Mouse (Mus musculus): ENCODE measurements around the gene Slc35c1.

DNA sequence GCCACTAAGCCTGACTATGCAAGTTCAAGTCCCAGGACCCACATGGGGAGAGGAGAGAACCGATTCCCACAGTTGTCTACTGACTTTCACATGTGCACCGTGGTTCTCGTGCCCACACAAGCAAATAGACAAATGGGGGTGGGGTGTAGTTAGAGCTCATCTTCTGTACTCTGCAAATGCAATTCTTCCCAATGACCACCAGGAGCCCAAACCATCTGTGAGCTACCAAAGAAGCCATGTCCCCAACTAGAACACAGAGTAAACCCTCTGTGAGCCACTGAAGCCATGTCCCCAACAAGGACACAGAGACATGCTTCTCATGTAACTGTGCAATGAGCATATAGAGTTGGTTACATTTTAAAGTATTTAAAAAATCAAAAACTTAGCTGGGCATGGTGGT is 43.1 kb upstream of the Slc35c1 start:
- TF ChIP-seq CTCF (IDR thresholded peaks at IDR 0.05; ENCODE audit: control insufficient read depth, insufficient read depth, low read length) (no peak), POLR2A (IDR thresholded peaks at IDR 0.05; ENCODE audit: borderline replicate concordance, control insufficient read depth, low read depth, low read length) (no peak)

Measured in bone marrow, adult 2 months (tissue).